Mouse (Mus musculus) heart, adult 8-10 months (tissue): ENCODE results near the gene Cavin3. TPM values are rescaled to one million over a fixed set of nuclear protein-coding genes. Genes with fewer than 3 reads are reported as not detected.
A peak's percentile ranks its signal among the peaks of the same experiment; 100 is the strongest.
"Not testable (repeated sequence)": the region's sequence is repeated elsewhere in the genome, so short reads cannot be mapped to it uniquely, and the experiment has no call there.

Experiments used
- DNase-seq: peaks from one replicate; pipeline ENCODE4 v3.0.0; 2022; ENCODE audit warnings: low spot score
- total RNA-seq, 4 experiments: library from RNA; stranded (reverse); gene quantifications; 2 replicates each; pipeline ENCODE4 v1.2.4; 2022

Cavin3 gene
- total RNA-seq, 4 experiments from 2014 or later: 15.1 to 19.7 (median 17.4) TPM

DNA sequence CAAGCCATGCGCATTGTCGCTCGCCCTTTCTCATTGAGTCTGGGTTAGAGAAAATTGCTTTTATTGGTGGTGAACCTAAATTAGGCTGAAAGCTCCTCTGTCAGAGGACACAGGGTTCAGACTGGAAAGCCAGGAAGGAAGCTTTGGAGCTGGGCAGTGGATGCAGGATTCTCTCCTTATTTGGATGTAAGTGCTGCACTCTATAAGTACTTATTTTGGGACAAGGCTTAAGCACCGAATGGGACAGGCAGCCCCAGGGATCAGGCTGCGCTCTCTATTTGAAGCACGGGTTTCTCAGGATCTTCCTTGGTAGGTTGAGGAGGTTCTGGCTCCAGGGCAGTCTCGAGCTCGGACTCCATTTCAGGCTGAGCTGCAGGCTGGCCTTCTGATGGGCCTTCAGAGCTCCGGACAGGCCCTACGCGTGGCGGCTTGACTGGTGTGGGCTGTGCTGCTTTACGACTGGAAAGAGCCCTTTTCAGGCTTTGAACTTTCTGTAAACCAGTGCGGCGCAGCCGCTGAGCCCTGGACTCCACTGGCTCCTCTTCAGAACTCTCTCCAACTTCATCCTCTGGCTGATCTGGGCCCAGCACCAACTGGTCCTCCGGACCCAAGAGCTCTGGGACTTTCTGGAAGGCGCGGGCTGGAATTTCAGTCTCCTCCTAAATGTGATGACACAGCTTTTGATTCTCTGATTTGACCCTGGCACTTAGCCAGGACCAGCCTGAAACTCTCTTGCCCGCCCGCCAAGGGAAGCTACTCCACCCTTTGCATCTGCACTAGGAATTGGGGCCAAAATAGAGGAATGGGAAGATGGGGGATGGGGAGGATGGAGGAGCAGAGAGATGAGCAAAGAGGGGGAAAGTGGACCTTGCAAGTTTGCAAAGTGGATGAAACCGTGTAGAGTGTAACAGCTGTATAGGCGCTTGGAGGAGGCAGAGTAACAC is 1.3 kb downstream of the Cavin3 start:
- peak; percentile 58 for DNase-seq

DNA sequence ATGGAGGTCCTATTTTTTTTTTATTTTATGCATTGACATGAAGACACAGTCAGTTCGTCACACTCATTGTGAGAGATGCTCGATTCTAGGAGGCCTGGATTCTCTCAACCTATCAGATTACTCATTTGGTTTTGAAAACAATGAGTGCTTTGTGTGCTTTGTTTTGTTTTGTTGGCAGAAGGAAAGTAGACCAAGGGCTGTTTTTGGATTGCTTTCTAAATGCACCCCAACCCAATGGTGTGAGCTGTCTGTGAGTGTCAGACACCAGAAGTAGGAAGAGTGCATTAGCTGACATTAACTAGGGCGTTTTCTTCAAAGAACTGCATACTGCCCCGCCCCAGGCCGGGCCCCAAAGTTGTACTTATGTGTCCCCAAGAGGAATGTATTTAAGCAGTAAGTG is 2.0 kb downstream of the Cavin3 start:
- no peak for DNase-seq

DNA sequence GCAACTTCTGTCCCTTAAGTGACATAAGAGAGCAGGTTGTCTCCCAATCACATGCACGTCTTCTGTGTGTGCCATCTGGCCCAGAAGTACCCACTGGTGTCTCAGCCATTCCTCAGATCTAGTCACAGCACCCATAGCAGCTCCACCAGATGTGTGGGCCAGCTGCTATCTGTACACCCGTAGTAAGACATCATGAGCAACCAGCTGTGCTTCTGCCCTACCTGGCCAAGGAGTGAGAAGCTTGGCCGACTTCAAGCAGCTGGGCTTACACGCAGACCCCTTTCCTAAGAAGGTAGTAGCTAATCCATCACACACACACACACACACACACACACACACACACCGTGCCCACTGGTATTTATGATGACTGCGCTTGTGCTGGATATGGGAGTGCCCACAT is 2.9 kb downstream of the Cavin3 start:
- no peak for DNase-seq

DNA sequence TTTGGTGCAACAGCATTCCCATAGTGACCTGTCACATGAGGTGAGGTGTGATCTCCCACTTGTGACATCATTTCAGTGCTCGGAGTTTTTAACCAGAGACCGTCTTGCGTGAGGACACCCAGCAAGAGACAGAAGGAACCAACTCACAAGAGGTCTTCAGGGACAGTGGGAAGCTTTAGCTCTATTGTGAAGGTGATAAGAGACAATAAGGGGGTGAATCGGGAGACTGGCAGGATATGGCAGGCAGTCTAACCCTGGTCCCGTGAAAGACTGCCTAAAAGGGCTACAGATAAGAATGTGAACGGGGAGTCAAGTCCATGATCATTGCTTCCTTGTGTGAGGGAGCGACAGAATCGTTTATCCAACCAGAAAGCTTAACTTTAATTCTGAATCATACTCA is 3.8 kb downstream of the Cavin3 start:
- DNase-seq: no peak

DNA sequence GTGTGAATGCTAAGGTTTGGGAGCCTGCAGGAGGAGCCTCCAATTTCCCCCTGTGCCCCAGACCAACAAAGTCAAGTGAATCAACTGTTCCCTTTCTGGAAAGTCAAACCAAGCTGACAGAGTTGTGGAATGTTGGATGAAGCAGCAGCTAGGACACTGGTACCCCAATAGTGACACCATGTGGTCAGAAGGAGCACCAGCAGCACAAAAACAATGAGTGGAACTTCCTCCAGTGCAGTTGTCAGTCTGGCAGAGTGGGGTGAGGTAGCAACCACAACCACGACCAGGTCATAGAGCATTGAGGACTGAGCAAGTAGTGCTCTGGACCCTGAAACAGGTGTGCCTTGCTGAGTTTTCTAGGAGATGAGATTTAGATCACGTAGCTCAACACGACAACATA is 4.3 kb downstream of the Cavin3 start:
- peak; percentile 78 for DNase-seq

DNA sequence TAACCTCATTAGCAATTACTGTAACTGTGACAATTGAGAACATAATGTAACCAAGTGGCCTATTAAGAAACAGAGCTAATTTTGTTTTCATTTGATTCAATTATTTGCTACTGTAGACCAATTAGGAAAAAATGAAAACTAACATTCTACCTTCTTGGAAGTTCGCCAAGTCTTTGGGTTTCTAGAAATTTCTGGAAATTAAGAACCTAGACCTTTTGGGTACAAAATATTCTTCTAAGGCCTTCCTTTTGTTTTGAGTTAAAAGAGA is 4.7 kb downstream of the Cavin3 start:
- DNase-seq: no peak

DNA sequence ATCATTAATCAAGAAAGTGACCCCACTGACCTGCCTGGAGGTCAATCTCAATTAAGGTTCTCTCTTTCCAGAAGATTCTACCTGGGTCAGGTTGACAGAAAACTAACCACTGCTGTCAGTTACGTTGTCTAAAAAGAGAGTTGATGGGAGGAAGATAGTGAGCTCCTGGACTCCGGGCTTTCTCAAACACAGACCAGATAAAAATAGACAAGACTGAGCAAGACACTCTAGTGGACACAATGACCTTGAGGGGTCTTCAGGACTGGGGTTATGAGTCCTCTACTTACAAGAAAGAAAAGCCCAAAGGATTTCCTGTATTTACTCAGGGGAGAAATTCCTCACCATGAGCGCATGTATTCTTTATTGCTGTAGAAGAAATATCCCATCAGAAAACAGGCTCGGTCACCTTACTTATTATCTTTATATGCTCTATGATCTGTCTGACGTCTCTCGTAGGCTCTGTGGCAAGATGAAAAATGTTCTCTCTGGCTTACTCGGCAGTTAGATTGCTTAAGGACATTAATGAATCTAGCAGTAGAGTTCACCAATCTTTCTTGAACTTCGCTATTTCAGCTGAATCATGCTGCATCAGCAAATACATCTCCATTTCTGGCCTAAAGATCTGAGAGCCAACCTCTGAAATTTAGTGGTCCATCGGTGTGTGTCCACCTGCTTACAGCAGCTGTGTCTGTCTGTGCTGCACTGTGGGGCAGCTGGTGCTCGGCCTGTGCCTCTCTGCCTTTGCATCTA is 5.2 kb downstream of the Cavin3 start:
- DNase-seq: no peak

DNA sequence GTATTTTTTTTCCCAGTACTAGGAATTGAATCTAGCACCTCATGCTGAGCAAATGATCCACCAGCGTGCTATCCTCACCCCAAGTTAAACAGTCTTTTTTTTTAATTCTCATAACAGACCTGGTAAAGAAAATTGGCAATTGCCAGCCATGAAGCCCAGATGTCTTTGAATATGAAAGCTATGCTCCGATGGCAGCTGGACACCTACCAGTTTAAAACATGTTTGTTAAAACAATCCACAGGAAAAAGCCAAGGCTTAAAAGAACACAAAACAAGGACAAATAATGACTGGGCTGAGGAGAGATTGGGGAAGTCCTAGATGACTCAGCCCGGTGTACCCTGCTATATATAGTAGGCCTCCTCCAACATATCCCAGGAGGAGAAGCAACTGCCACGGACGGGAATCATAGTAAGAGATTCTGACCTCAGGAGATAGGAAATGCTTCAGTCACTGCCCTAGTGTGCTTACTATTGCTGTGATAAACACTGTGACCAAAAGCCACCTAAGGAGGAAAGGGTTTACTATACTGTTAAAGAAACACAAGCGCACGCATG is 6.6 kb downstream of the Cavin3 start:
- DNase-seq: peak; percentile 62

DNA sequence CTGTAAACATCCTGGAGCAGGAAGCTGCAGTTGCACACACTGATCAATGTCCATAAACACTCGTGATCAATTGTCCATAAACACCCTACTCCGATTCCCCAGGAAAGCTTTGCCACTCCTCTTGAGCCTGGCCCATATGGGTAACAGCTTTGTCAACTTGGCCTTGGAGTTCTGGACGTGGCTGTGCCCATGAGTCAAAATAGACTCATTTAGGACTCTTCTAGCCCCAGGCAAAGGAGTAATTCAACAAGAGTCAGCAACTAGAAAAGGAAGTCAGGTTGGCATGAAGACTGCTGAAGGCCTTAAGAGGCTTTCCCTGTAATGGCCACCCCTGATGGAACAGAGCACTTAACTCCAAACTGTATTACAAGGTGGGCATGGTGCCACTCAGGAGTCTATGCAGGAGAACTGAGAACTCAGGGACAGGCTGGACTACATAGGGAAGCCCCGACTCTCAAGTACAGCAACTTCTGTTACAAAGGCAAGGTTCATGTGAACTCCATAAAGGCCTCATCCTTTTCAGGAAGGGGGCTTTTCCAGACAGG is 7.3 kb downstream of the Cavin3 start:
- no peak for DNase-seq

DNA sequence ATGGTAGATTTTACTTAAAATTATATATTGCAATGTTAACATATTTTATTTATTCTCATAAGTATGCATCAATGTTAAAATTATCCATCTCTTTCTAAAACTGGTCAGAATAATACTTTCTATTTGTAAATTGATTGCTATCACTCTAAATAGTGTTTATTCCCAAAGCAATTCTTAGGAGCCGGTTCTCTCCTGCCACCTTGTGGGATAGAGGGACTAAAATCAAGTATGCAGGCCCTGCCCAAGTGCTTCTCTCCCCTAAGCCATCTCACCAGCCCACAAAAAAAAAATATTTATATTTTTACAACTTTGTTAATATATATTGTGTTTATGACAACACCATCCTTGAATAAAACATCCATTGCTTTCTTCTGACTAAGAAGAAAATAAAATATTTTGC is 9.5 kb downstream of the Cavin3 start:
- no peak for DNase-seq

DNA sequence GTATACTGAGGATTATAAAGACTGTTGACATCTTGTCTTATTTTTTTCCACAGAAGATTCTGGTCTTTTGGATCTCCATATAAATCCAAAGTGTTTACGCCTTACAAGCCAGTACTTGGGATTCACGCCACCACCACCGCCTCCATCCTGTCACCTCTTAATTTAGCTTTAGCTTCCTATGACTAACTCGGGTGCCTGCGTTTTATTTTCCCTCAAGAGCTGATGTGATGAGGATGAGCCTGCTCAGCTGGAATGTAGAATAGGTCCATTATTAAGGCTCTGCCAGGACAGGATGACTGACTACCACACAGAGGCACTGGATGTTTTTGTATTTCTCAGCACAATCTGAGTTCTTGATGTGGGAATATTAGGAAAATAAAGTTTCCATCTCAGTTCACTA is 16.6 kb downstream of the Cavin3 start:
- not testable (repeated sequence) for DNase-seq

DNA sequence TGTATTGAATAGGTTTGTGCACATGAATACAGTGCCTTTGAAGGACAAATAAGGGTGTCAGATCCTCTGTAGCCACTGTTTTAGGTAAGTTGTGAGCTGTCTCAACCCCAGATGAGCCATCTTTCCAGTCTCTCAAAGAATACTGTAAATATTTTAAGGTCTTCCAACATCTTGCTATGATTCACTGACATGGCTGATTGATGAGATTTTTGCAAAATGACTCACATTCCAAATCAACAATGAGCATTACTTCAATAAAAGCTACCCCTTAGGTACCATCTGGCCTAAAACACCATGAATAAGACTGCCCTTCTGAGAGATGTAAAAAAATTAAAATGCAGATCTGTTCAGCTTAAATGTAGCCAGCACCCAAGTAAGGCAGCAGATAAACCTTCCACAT is 23.6 kb downstream of the Cavin3 start:
- no peak for DNase-seq

DNA sequence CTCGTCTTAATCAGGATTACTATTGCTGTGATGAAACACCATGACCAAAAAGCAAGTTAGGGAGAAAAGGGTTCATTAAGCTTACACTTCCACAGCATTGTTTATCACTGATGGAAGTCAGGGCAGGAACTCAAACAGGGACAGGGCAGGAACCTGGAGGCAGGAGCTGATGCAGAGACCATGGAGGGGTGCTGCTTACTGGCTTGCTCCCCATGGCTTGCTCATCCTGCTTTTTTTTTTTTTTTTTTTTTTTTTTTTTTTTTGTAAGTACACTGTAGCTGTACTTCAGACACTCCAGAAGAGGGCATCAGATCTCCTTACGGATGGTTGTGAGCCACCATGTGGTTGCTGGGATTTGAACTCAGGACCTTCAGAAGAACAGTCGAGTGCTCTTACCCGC is 28.8 kb downstream of the Cavin3 start:
- DNase-seq: not testable (repeated sequence)

DNA sequence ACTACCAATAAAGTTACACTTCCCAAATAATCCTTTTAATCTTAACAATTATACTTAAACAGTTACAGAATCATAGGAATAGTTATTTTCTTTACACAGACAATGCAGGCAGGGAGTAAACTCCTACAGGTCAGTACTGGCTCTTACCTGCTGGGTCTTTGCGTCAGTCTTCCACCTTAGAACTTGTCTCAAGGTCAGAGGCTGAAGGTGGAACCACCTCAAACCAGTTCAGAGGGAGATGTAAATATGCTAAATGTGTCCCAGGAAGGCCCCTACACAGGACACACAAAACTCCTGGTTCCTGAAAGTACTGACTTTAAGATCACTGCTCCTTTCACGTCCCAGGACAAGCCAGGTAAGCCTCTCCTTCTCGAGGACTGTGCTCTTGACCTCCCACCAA is 37.0 kb downstream of the Cavin3 start:
- no peak for DNase-seq

DNA sequence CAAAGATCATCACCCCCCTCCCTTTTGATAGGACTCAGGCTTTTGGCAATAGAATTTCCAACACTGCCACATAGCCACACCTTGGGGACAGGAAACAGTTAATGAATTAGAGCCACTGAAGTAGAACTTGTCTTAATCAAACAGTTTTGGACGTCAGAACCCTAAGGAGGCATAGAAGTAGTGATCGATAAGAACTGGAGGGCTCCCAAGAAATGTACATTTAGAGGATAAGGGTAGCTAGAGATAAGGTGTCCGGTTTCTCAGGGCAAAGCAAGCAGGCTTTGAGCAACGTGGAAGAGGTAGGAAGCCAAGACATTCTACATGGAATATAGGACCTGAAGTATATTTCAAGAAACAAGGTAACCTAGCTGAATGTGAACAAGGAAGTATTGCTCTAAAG is 40.7 kb downstream of the Cavin3 start:
- DNase-seq: no peak

DNA sequence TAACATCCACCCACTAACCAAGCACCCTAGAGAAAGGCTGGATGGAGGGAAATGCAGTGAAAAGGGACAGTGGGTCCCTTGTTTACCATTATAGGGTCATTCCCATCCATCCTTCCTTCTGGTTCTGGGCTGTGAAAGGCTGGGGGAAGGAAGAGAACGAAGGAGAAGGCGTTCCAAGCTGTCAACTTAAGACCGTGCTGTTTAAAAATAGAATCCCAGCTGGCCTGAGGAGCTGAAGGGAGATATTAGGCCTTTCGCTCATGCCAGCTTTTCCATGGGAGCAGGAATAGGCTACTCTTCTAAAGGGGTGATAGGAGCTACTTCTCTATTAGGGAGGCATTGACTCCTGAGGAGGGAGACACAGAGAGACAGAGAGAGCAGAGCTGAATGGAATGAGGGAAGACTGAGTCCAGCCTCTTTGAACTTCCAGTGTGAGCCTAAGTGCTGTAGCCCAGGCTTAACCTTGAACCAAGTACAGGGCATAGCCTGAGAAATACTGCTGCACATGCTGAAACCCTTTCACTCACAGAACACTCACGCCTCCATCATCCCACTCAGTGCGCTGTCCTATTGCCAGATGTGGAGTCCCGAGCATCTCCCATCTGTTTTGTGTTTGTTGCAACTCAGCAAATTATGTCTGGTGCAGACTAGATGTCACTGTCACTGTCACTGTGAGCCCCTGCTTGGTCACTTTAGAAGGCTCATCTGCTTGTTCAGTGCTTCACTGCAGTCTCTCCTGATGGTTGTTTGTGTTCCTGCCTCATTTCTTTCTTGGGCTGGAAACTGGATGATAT is 43.9 kb downstream of the Cavin3 start:
- no peak for DNase-seq

DNA sequence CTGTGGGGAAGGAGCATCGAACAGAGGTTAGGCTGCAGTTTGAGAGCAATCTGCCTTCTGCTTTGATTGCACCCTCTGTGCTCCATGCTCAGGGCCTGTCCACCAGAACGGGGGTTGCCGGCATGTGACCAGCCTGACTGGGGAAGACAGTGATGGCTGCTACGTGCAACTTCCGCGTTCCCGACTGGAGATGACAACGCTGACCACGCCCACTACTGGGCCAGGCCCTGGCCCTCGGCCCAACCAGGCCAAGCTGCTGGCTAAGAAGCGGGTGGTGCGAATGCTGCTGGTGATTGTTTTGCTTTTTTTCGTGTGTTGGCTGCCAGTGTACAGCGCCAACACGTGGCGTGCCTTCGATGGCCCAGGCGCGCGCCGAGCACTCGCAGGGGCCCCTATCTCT is 47.3 kb downstream of the Cavin3 start:
- no peak for DNase-seq

DNA sequence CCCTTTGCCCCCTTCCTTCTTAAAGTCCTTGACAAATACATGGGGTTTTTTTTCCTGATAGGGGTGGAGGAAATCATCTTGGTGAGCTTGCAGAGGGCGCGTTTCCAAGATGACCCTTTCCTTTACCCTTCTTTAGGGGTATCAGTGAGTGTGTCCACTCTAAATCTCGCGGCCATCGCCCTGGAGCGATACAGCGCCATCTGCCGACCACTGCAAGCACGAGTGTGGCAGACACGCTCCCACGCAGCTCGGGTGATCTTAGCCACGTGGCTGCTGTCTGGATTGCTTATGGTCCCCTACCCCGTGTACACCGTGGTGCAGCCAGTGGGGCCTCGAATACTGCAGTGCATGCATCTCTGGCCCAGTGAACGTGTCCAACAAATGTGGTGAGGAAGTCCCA is 48.2 kb downstream of the Cavin3 start:
- no peak for DNase-seq

DNA sequence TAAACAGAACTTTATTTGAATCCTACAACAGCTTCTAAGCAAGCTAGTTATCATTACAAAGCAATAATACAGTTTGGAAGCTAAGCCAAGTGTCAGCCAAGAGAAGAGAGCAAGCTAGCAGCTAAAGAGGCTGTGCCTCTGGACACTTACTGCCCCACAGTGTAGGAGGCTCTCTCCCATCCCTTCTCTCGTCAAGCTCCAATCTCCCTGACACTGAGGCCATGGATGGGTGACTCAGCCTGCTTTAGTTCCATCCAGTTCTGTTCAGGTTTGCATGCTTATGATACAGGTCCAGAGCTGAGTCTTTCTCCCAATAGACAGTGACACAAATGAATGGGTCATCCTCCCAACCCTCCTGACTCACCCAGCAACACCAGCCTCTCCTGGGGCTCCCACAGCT is 50.0 kb downstream of the Cavin3 start:
- no peak for DNase-seq
